Mouse (Mus musculus): ENCODE data around the gene Cand2. TPM values are rescaled to one million over a fixed set of nuclear protein-coding genes. Genes with fewer than 3 reads are reported as not detected.

Cand2 gene
- polyA plus RNA-seq, 2 experiments, result 39.1 to 57.7 TPM

GRCm38 (mm10) chr6:115853985-115854384 lies 79.6 kb downstream of the Cand2 start:
- Histone ChIP-seq H3K4me3 (replicated peaks; ENCODE audit: low read length) (peak overlapping the region; percentile 50), H3K36me3 (ENCODE audit: control insufficient read depth, insufficient read depth, low read length) (peaks cover 11% of the 10 kb centered on the region; the same call in 1 of the 2 replicates), H3K9ac (ENCODE audit: low read depth, low read length, severe bottlenecking) (peak overlapping the region; percentile 48), H3K4me1 (ENCODE audit: control insufficient read depth, insufficient read depth, low read length) (peaks cover 26% of the 10 kb centered on the region), H3K27ac (replicated peaks; ENCODE audit: low read depth, low read length) (peak overlapping the region; percentile 87), H3K4me2 (replicated peaks; ENCODE audit: low read depth, low read length, severe bottlenecking) (peak overlapping the region; percentile 58), H3K27me3 (ENCODE audit: control insufficient read depth, insufficient read depth, low read length) (no peaks in the 10 kb centered on the region), H3K9me3 (ENCODE audit: control insufficient read depth, low read length) (no peaks in the 10 kb centered on the region)
- DNase-seq (ENCODE audit: low spot score) (no peak), ATAC-seq (ENCODE audit: low FRiP score, low read depth) (no peak)
- TF ChIP-seq POLR2A (IDR thresholded peaks at IDR 0.05; ENCODE audit: borderline replicate concordance, extremely low read depth, insufficient read depth, insufficient read length), result no peak
- 44% methylated on average over 7 of the region's 7 CpGs for WGBS

DNA sequence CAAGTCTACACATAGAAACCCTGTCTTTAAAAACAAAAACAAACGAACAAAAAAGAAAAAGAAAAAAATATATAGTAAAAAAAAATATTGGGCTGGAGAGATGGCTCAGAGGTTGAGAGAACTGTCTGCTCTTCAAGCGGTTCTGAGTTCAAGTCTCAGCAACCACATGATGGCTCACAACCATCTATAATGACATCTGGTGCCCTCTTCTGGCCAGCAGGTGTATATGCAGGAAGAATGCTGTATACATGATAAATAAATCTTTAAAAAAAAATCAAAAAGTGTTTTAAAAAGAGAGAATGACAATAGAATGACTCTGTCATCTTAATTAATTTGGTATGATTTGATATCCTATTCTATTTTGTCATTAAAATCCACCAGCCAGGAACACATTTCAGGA lies 80.1 kb downstream of the Cand2 start:
- H3K36me3 ChIP-seq (ENCODE audit: control insufficient read depth, insufficient read depth, low read length), result 0 out of 2 replicates have a peak, but pooled peaks cover 8% of the 10 kb centered on the region

More for the DNA sequence above, 80.1 kb downstream of the Cand2 start:
- TF ChIP-seq POLR2A (IDR thresholded peaks at IDR 0.05; ENCODE audit: borderline replicate concordance, extremely low read depth, insufficient read depth, insufficient read length), result no peak
- 71% methylated on average over 2 of the region's 2 CpGs for WGBS
- Histone ChIP-seq H3K4me1 (ENCODE audit: control insufficient read depth, insufficient read depth, low read length) (peaks cover 26% of the 10 kb centered on the region), H3K9ac (ENCODE audit: low read depth, low read length, severe bottlenecking) (no peak overlapping the region), H3K9me3 (ENCODE audit: control insufficient read depth, low read length) (no peaks in the 10 kb centered on the region), H3K4me3 (replicated peaks; ENCODE audit: low read length) (no peak overlapping the region), H3K27me3 (ENCODE audit: control insufficient read depth, insufficient read depth, low read length) (no peaks in the 10 kb centered on the region), H3K4me2 (replicated peaks; ENCODE audit: low read depth, low read length, severe bottlenecking) (no peak overlapping the region), H3K27ac (replicated peaks; ENCODE audit: low read depth, low read length) (no peak overlapping the region)
- DNase-seq (ENCODE audit: low spot score), result no peak
- no peak for ATAC-seq (ENCODE audit: low FRiP score, low read depth)

Small RNA genes within 50 kb of the gene (microRNA-seq; reads per million reads assigned to microRNA genes)
- 0.69 reads per million for gene Mir7660

Other genes with a start within 250 kb of the Cand2 start
- gene Tsen2, start 229.9 kb upstream of the Cand2 start, polyA plus RNA-seq (2012; rRNA removed), result 13.3 and 16.3 TPM in 2 replicates
- 26.1 and 27.8 TPM in 2 replicates for gene Tsen2, start 229.9 kb upstream of the Cand2 start, polyA plus RNA-seq (2014; fragmentation: Nextera tagmentation; extraction: Ambion mirVana)
- 0.05 TPM in 1 of 2 replicates, not detected in the other for gene Mkrn2os, start 182.0 kb upstream of the Cand2 start, polyA plus RNA-seq (2012; rRNA removed)
- not detected in 2 replicates for gene Mkrn2os, start 182.0 kb upstream of the Cand2 start, polyA plus RNA-seq (2014; fragmentation: Nextera tagmentation; extraction: Ambion mirVana)
- gene Mkrn2, start 172.6 kb upstream of the Cand2 start, polyA plus RNA-seq (2012; rRNA removed), result 28.9 and 40.7 TPM in 2 replicates
- 31.0 and 34.1 TPM in 2 replicates for gene Mkrn2, start 172.6 kb upstream of the Cand2 start, polyA plus RNA-seq (2014; fragmentation: Nextera tagmentation; extraction: Ambion mirVana)
- gene Raf1, start 97.9 kb upstream of the Cand2 start, polyA plus RNA-seq (2012; rRNA removed), result 176 and 197 TPM in 2 replicates
- 120 and 134 TPM in 2 replicates for gene Raf1, start 97.9 kb upstream of the Cand2 start, polyA plus RNA-seq (2014; fragmentation: Nextera tagmentation; extraction: Ambion mirVana)
- 7.0 and 8.0 TPM in 2 replicates for gene Tmem40, start 12.1 kb upstream of the Cand2 start, polyA plus RNA-seq (2012; rRNA removed)
- gene Tmem40, start 12.1 kb upstream of the Cand2 start, polyA plus RNA-seq (2014; fragmentation: Nextera tagmentation; extraction: Ambion mirVana), result 10.0 and 13.1 TPM in 2 replicates
- 2,190 and 2,685 TPM in 2 replicates for gene Rpl32, start 34.2 kb downstream of the Cand2 start, polyA plus RNA-seq (2012; rRNA removed)
- 2,459 and 2,604 TPM in 2 replicates for gene Rpl32, start 34.2 kb downstream of the Cand2 start, polyA plus RNA-seq (2014; fragmentation: Nextera tagmentation; extraction: Ambion mirVana)
- gene Efcab12, start 63.9 kb downstream of the Cand2 start, polyA plus RNA-seq (2012; rRNA removed), result 0.58 and 0.70 TPM in 2 replicates
- 0.19 and 0.39 TPM in 2 replicates for gene Efcab12, start 63.9 kb downstream of the Cand2 start, polyA plus RNA-seq (2014; fragmentation: Nextera tagmentation; extraction: Ambion mirVana)
- 16.3 and 18.8 TPM in 2 replicates for gene Mbd4, start 78.8 kb downstream of the Cand2 start, polyA plus RNA-seq (2012; rRNA removed)
- gene Mbd4, start 78.8 kb downstream of the Cand2 start, polyA plus RNA-seq (2014; fragmentation: Nextera tagmentation; extraction: Ambion mirVana), result 13.0 and 16.4 TPM in 2 replicates
- gene Ift122, start 78.9 kb downstream of the Cand2 start, polyA plus RNA-seq (2012; rRNA removed), result 21.2 and 23.9 TPM in 2 replicates
- 17.9 and 18.9 TPM in 2 replicates for gene Ift122, start 78.9 kb downstream of the Cand2 start, polyA plus RNA-seq (2014; fragmentation: Nextera tagmentation; extraction: Ambion mirVana)
- gene Rho, start 157.2 kb downstream of the Cand2 start, polyA plus RNA-seq (2012; rRNA removed), result 0.67 and 1.1 TPM in 2 replicates
- gene Rho, start 157.2 kb downstream of the Cand2 start, polyA plus RNA-seq (2014; fragmentation: Nextera tagmentation; extraction: Ambion mirVana), result 0.22 TPM in 1 of 2 replicates, not detected in the other
- gene H1foo, start 170.4 kb downstream of the Cand2 start, polyA plus RNA-seq (2012; rRNA removed), result not detected in 2 replicates
- gene H1foo, start 170.4 kb downstream of the Cand2 start, polyA plus RNA-seq (2014; fragmentation: Nextera tagmentation; extraction: Ambion mirVana), result not detected in 2 replicates
- 61.9 and 74.1 TPM in 2 replicates for gene Plxnd1, start 220.5 kb downstream of the Cand2 start, polyA plus RNA-seq (2012; rRNA removed)
- gene Plxnd1, start 220.5 kb downstream of the Cand2 start, polyA plus RNA-seq (2014; fragmentation: Nextera tagmentation; extraction: Ambion mirVana), result 39.1 and 50.4 TPM in 2 replicates